Mouse (Mus musculus): ENCODE data around the gene H2-Q6.
"Not testable (repeated sequence)": the region's sequence is repeated elsewhere in the genome, so short reads cannot be mapped to it uniquely, and the experiment has no call there.

DNA sequence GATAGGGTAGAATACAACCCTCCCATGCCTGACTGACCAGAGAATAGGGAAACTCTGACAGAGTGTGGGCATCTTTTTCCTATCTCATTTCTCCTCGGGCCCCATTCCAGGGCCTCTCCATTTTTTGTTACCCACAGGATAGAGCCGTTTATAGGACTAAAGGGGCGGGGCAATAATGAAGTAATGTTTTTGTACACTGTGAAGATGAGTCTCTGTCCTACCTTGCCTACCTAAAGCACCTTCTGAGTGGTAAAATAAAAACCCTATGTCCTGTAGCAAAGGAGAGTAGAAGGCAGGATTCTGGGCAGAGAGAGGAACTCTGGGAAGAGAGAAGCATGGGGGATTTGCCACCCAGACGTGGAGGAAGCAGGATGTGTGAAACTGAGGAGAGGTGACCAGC is 5.1 kb upstream of the H2-Q6 start:
- TF ChIP-seq FLI1 (IDR thresholded peaks at IDR 0.05; ENCODE audit: low read length); GATA1 (IDR thresholded peaks at IDR 0.05; ENCODE audit: borderline replicate concordance, low read length): not testable (repeated sequence)

Data from megakaryocyte, embryonic 14.5 days (primary cell).